Mouse (Mus musculus) spleen, adult 2 months (tissue): Measurements from ENCODE around the gene Myocd. TPM values are rescaled to one million over a fixed set of nuclear protein-coding genes. Genes with fewer than 3 reads are reported as not detected.

Source experiments
- DNase-seq, 2 experiments: peaks; one replicate each; pipeline versions ENCODE4 v3.0.0 to v3.0.0-alpha.2; 2012 to 2021; ENCODE audit warnings: low spot score in 2 of 2, low read depth in 1 of 2
- H3K27ac ChIP-seq: fragments of 200-500 bp; 2 replicates; pipeline ENCODE4 v1.5.1; 2012; ENCODE audit warnings: low read length, inconsistent platforms; ENCODE audit not compliant: insufficient read depth
- H3K27me3 ChIP-seq: fragments of 200-500 bp; 2 replicates; pipeline ENCODE4 v1.6.1; 2012; ENCODE audit warnings: mild to moderate bottlenecking, moderate library complexity, low read length, inconsistent platforms; ENCODE audit not compliant: control insufficient read depth, insufficient read depth
- H3K36me3 ChIP-seq: fragments of 200-500 bp; 2 replicates; pipeline ENCODE4 v1.6.1; 2012; ENCODE audit warnings: mild to moderate bottlenecking, low read length, inconsistent platforms; ENCODE audit not compliant: control insufficient read depth, insufficient read depth
- H3K4me1 ChIP-seq: fragments of 200-500 bp; 2 replicates; pipeline ENCODE4 v1.6.1; 2011; ENCODE audit warnings: inconsistent platforms; ENCODE audit not compliant: control insufficient read depth, insufficient read depth, insufficient read length
- H3K4me3 ChIP-seq: fragments of 200-500 bp; 2 replicates; pipeline ENCODE4 v1.5.1; 2011; ENCODE audit warnings: mild to moderate bottlenecking, inconsistent platforms; ENCODE audit not compliant: insufficient read depth, insufficient read length; ENCODE audit errors: extremely low read depth
- CTCF ChIP-seq: fragments of 200-500 bp; IDR thresholded peaks from 2 replicates; pipeline ENCODE4 v1.5.1; 2011; ENCODE audit warnings: mild to moderate bottlenecking, inconsistent platforms; ENCODE audit not compliant: insufficient read depth, insufficient read length, insufficient replicate concordance; ENCODE audit errors: extremely low read depth
- POLR2A ChIP-seq: fragments of 200-500 bp; IDR thresholded peaks from 2 replicates; pipeline ENCODE4 v1.6.1; 2011; ENCODE audit warnings: low read depth, low read length, inconsistent platforms
- WGBS: fragments of 180-500 bp; shearing (Covaris S2); methylation state at CpG from one replicate; pipeline ENCODE4 v1.1.7; 2018; 5-methylcytosine and 5-hydroxymethylcytosine counted together
- polyA plus RNA-seq: library from polyadenylated mRNA; depleted of rRNA; stranded (reverse); fragments of >200 nt; gene quantifications from 2 replicates; pipeline ENCODE4 v1.2.3, GENCODE M21; 2012; rRNA removed

Myocd gene
- polyA plus RNA-seq, 1 experiment = 0.48 TPM

- 65% methylated on average over 4 of the region's 4 CpGs for WGBS
- no peak for DNase-seq
- TF ChIP-seq CTCF (no peak), POLR2A (no peak)
- Histone ChIP-seq H3K4me3 (no peak overlapping the region), H3K36me3 (no peaks in the 10 kb centered on the region), H3K27ac (no peak overlapping the region), H3K4me1 (no peaks in the 10 kb centered on the region), H3K27me3 (no peaks in the 10 kb centered on the region)
Observed at GRCm38 (mm10) chr11:65128666-65129065, 141.1 kb downstream of the Myocd start.

GRCm38 (mm10) chr11:65126566-65126965 is 143.2 kb downstream of the Myocd start:
- Histone ChIP-seq H3K27ac (no peak overlapping the region), H3K36me3 (no peaks in the 10 kb centered on the region), H3K4me3 (no peak overlapping the region), H3K27me3 (no peaks in the 10 kb centered on the region), H3K4me1 (no peaks in the 10 kb centered on the region)
- TF ChIP-seq CTCF = no peak
- no peak for TF ChIP-seq POLR2A
- WGBS = 89% methylated on average over 9 of the region's 9 CpGs
- DNase-seq = no peak

Other genes with a start within 250 kb of the Myocd start
- gene 1700086D15Rik, start 110.1 kb downstream of the Myocd start, polyA plus RNA-seq = not detected in 2 replicates
- gene Arhgap44, start 107.0 kb downstream of the Myocd start, polyA plus RNA-seq = 0.35 and 0.52 TPM in 2 replicates